ENCODE assay signal across 8 mouse cellular contexts in the genomic region with DNA sequence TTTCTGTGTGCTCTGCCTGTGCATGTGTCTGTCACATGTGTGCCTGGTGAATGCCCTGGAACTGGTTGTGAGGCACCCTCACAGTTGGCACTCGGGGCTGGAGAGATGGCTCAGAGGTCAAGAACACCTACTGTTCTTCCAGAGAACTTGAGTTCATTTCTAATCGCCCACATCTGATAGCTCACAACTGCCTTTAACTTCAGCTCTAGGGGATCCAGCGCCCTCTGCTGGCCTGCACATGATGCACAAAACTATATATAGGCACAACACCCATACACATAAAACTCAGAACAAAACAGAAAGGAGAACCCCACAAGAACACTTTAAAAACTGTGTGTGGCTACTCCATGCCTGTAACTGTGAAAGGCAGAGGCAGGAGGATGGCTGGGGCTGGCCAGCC. TPM values are rescaled to one million over a fixed set of nuclear protein-coding genes. Genes with fewer than 3 reads are reported as not detected.
A peak's percentile ranks its signal among the peaks of the same experiment; 100 is the strongest.
DNase-seq lines count a peak whose midpoint lies in the region; ATAC-seq lines count a peak whose summit lies in the region.

No protein-coding gene starts in this region.

- no peak overlapping the region for H3K4me3 ChIP-seq in midbrain, embryonic 11.5 days (ENCODE audit: low read depth, low read length)
- no peak overlapping the region for H3K4me3 ChIP-seq in midbrain, embryonic 16.5 days (ENCODE audit: low read depth, low read length)

- WGBS in midbrain, embryonic 11.5 days, result 60% methylated on average over 3 of the region's 3 CpGs
- WGBS in midbrain, embryonic 16.5 days, result 50% methylated on average over 3 of the region's 3 CpGs

- peaks cover 58% of the 10 kb centered on the region for H3K36me3 ChIP-seq in midbrain, embryonic 11.5 days (ENCODE audit: control insufficient read depth, insufficient read depth, low read length)
- peaks cover 79% of the 10 kb centered on the region for H3K36me3 ChIP-seq in midbrain, embryonic 16.5 days (ENCODE audit: control insufficient read depth, insufficient read depth, low read length)

- no peak overlapping the region for H3K4me2 ChIP-seq in midbrain, embryonic 11.5 days
- H3K4me2 ChIP-seq in midbrain, embryonic 16.5 days (ENCODE audit: low read length), result no peak overlapping the region

- H3K27me3 ChIP-seq in midbrain, embryonic 11.5 days (ENCODE audit: control insufficient read depth, insufficient read depth, low read length), result no peaks in the 10 kb centered on the region
- no peaks in the 10 kb centered on the region for H3K27me3 ChIP-seq in midbrain, embryonic 16.5 days (ENCODE audit: control insufficient read depth, insufficient read depth, low read depth, low read length)

- no peaks in the 10 kb centered on the region for H3K4me1 ChIP-seq in midbrain, embryonic 11.5 days (ENCODE audit: control insufficient read depth, insufficient read depth, low read length)
- no peaks in the 10 kb centered on the region for H3K4me1 ChIP-seq in midbrain, embryonic 16.5 days (ENCODE audit: control insufficient read depth, insufficient read depth, low read length)

- no peak for ATAC-seq in midbrain, embryonic 11.5 days (ENCODE audit: low FRiP score)
- ATAC-seq in midbrain, embryonic 16.5 days, result no peak

- H3K27ac ChIP-seq in midbrain, embryonic 11.5 days (ENCODE audit: low read depth, low read length), result no peak overlapping the region
- no peak overlapping the region for H3K27ac ChIP-seq in midbrain, embryonic 16.5 days (ENCODE audit: low read length)

- peak; percentile 39 to 47 for DNase-seq in cerebellum, postnatal 36 days
- no peak for DNase-seq in cerebellum, adult 9-11 months
- DNase-seq in midbrain, embryonic 11.5 days (ENCODE audit: low spot score, missing footprints), result peak; percentile 89
- peak; percentile 69 for DNase-seq in brain, adult 2 months (ENCODE audit: low read depth, low spot score)
- DNase-seq in induced T-regulatory cell, adult 2 months (ENCODE audit: low read depth), result peak; percentile 72
- peak; percentile 68 for DNase-seq in lung, postnatal 14 days
- peak; percentile 77 for DNase-seq in testis, postnatal 10 days (ENCODE audit: low spot score)

- no peaks in the 10 kb centered on the region for H3K9me3 ChIP-seq in midbrain, embryonic 11.5 days (ENCODE audit: control insufficient read depth, low read length)
- H3K9me3 ChIP-seq in midbrain, embryonic 16.5 days (replicated peaks; ENCODE audit: control insufficient read depth, low read length, poor library complexity, severe bottlenecking), result no peaks in the 10 kb centered on the region

- H3K9ac ChIP-seq in midbrain, embryonic 11.5 days (ENCODE audit: low read length), result no peak overlapping the region
- H3K9ac ChIP-seq in midbrain, embryonic 16.5 days (ENCODE audit: low read depth, low read length), result no peak overlapping the region

RNA-seq across cellular contexts. Expression of gene Gemin7, which starts 11.8 kb away (rescaled TPM):
- polyA plus RNA-seq in midbrain, embryonic 11.5 days (2014; fragmentation: Nextera tagmentation; extraction: Ambion mirVana), result 152 and 161 TPM in 2 replicates
- 143 and 145 TPM in 2 replicates for polyA plus RNA-seq in midbrain, embryonic 16.5 days (2015; fragmentation: Nextera tagmentation; extraction: Ambion mirVana)

RNA-seq across cellular contexts. Expression of gene Zfp296, which starts 12.1 kb away (rescaled TPM):
- polyA plus RNA-seq in midbrain, embryonic 11.5 days (2014; fragmentation: Nextera tagmentation; extraction: Ambion mirVana), result 0.10 and 0.20 TPM in 2 replicates
- 0.11 and 0.14 TPM in 2 replicates for polyA plus RNA-seq in midbrain, embryonic 16.5 days (2015; fragmentation: Nextera tagmentation; extraction: Ambion mirVana)

RNA-seq across cellular contexts. Expression of gene Clasrp, which starts 15.1 kb away (rescaled TPM):
- 44.6 and 46.1 TPM in 2 replicates for polyA plus RNA-seq in midbrain, embryonic 11.5 days (2014; fragmentation: Nextera tagmentation; extraction: Ambion mirVana)
- polyA plus RNA-seq in midbrain, embryonic 16.5 days (2015; fragmentation: Nextera tagmentation; extraction: Ambion mirVana), result 58.6 TPM in 2 replicates

RNA-seq across cellular contexts. Expression of gene Ppp1r37, which starts 26.3 kb away (rescaled TPM):
- polyA plus RNA-seq in midbrain, embryonic 11.5 days (2014; fragmentation: Nextera tagmentation; extraction: Ambion mirVana), result 2.8 and 3.0 TPM in 2 replicates
- polyA plus RNA-seq in midbrain, embryonic 16.5 days (2015; fragmentation: Nextera tagmentation; extraction: Ambion mirVana), result 34.7 and 37.8 TPM in 2 replicates

RNA-seq across cellular contexts. Expression of gene Relb, which starts 40.0 kb away (rescaled TPM):
- polyA plus RNA-seq in midbrain, embryonic 11.5 days (2014; fragmentation: Nextera tagmentation; extraction: Ambion mirVana), result 3.7 and 4.3 TPM in 2 replicates
- 6.1 and 6.5 TPM in 2 replicates for polyA plus RNA-seq in midbrain, embryonic 16.5 days (2015; fragmentation: Nextera tagmentation; extraction: Ambion mirVana)
